Mouse (Mus musculus) T-cell, adult 2 months (primary cell): ENCODE measurements around the gene Atp2a2.

Experiments
- DNase-seq: peaks from one replicate; pipeline ENCODE4 v3.0.0; 2022; ENCODE audit warnings: low spot score

Gene Atp2a2

DNA sequence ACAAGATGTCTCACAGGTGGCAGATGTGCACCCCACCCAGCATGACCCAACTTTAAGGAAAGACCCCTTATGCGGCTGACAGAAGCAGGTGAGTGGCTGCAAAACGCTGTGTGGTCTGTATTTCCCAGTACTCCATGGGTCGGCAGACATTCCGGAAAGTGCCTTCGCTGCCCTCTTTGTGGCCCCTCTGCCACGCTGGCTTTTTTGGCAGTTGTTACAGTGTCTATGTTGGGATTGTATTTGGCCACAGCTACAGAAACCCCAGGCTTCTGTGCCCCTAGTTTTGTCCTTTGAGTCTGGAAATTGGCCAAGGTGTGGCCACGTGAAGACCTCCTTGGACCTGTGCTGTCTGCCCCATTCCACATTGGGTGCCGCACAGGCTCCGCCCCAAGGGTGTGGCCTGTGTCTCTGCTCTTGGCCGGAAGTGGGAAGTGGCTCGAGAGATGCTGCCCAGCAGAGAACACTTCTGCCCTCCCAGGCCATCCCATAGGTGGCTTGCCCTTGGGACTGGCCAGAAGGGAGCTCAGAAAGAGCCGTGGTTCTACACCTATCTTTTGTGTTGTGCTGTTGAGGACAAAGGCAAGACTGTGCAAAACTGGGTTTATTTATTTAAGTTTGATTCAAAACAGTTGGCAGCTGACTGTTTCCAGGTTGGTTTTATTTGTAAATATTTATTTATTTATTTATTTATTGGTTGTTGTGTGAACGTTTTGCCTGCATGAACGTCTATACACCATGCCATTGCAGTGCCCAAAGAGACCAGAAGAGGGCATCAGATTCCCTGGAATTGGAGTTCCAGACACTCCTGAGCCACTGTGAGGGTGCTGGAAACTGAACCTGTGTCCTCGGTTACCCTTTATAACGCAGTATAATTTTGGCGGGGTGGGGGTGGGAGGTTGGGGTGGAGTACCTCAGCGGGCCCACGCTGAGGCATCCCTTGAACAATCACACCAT is 92.1 kb downstream of the Atp2a2 start:
- no peak for DNase-seq

DNA sequence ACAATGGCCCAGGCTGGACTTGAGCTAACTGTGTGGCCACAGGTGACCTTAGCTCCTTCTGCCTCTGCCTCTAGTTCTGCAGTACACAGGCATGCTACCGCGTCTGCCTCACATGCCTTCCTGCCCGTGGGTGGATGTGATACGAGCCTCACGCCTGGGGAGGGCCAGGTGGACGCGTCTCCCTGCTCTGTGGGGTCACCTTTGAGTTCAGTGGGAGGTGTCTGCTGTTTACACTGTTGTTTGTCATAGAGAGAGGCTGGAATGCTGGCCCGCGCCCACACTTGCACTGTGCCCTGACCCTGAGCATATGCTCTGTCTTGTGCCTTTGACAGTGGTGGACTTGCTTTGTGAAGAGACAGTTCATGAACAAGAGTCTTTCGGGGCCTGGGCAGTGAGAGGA is 96.5 kb downstream of the Atp2a2 start:
- DNase-seq, result no peak
